Mouse (Mus musculus) ES-Bruce4 (cell line): ENCODE measurements at regions not wholly inside any gene's neighbourhood (a gene's known extent, or its start where the extent isn't known, plus 50 kb on each side); places are given as distances from the start of the nearest gene placed in this dataset.

ENCODE experiments used
- CTCF ChIP-seq: IDR thresholded peaks from one replicate; pipeline ENCODE4 v1.8.1; 2011; ENCODE audit warnings: low read depth, low read length
- EP300 ChIP-seq: IDR thresholded peaks from 2 replicates; pipeline ENCODE4 v1.6.1; 2011; ENCODE audit warnings: low read depth, low read length; ENCODE audit not compliant: insufficient read depth
- POLR2A ChIP-seq: IDR thresholded peaks from one replicate; pipeline ENCODE4 v1.8.1; 2011; ENCODE audit warnings: low read length; ENCODE audit not compliant: insufficient read depth

- TF ChIP-seq POLR2A (no peak), CTCF (no peak), EP300 (no peak)
Measured at GRCm38 (mm10) chr4:62823082-62823481, 142.3 kb upstream of the Zfp618 start.
